Mouse (Mus musculus) CD4-positive naive resting alpha-beta T cell, adult 76 days (primary cell): ENCODE measurements around the gene Mxd4. TPM values are rescaled to one million over a fixed set of nuclear protein-coding genes. Genes with fewer than 3 reads are reported as not detected.

ENCODE experiments used
- total RNA-seq: library from RNA; stranded (reverse); gene quantifications from one replicate; pipeline ENCODE4 v1.2.4, GENCODE M21; 2023

Mxd4 gene
- total RNA-seq, result 117 TPM

DNA sequence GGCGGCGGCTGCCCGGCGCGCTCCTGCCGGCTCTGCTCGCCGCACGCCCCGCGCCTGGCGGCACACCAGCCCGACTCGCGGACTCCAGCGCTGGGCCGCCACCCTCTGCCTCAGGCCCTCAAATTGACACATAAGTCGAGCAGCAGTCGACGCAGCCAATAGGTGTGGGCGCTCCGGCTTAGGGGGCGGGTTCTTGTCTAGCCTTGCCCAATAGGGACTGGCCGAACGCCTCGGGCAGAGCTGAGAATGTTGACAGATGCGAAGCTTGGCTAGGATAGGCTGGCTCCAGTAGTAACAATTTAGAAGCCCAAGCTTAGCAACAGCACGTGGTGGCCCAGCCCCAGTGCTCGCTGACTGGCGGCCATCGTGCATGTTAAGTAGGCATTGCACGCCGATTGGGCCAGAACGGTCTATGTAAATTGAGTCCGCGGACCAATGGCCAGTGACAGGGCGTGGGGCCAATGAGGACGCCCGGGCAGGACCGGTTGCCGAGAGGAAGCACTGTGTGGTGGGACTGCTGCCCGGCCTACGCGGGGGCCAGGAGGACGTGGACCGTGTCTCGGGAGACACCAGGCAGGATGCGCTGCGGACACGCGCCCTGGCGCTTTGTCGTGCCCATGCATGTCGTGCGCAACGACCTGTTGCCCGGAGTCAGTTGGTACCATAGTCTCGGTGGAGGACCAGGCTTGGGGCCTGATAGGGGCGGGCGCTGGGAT, at the start of gene Mxd4:
Gene Mxd4, minus strand, starts transcription at position 120 of the 716 bp plus-strand sequence.

DNA sequence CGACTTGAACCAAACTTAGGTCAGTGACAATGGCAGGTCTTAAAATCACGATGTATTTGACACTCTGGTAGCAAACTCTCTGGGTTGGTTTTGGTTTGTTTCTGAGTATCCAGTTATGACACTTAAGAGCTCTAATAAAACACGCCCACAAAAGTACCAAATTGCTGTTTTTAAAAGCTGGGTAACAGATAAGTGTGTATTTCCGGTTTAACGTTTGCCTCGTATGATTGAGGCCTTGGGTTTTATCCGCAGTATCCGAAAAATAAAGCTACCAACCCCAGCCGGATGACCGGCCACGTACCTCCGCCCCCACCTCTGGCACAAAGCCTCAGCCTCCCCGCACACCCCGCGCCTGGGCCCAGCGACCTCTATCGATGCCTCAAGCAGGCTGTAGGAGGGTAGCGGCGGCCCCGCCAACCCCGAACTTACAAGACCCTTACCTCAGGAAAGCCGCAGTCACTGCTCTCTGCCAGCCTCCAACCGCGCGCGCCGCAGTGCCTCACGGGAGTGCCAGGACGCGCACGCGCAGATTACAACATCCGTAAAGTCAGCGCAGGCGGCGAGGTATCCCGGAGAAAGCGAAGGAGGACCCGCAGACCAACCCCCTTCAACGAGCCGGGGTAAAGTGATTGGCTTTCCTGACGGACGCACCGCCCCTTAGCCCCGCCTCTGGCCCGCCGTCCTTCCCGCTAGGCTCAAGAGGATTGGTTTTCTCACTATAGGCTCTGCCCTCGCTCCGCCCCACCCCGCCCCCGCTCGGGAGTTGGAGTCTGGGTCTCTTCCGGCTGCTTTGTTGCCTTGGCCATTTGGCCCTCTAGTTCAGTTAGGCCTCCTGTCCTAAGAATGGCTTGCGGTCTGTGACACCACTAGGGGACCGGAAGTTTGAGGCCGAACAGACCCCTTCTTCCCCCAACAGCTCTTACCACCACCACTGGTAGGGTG, 18.3 kb downstream of the Mxd4 start, which contains the start of the genes Poln and Haus3:
Gene Poln, minus strand, starts transcription at position 499 of the 942 bp plus-strand sequence.
Gene Haus3, minus strand, starts transcription at position 578 of the 942 bp plus-strand sequence.

Other genes starting within 250 kb of the Mxd4 start
- gene Gm1673, start 204.3 kb downstream of the Mxd4 start, total RNA-seq, result not detected
- 0.15 TPM for gene Nat8l, start 191.7 kb downstream of the Mxd4 start, total RNA-seq
- gene Poln, start 18.3 kb downstream of the Mxd4 start, total RNA-seq, result 1.3 TPM
- gene Haus3, start 18.2 kb downstream of the Mxd4 start, total RNA-seq, result 48.4 TPM
- gene Zfyve28, start 100.7 kb upstream of the Mxd4 start, total RNA-seq, result 4.0 TPM
- gene Cfap99, start 100.9 kb upstream of the Mxd4 start, total RNA-seq, result not detected
- 254 TPM for gene Rnf4, start 148.6 kb upstream of the Mxd4 start, total RNA-seq
- gene Fam193a, start 182.2 kb upstream of the Mxd4 start, total RNA-seq, result 96.9 TPM